Mouse (Mus musculus): ENCODE measurements around the gene Dcps.

- no peak for TF ChIP-seq CTCF (IDR thresholded peaks at IDR 0.05; ENCODE audit: borderline replicate concordance, insufficient read depth, low read depth, low read length)
- no peak for TF ChIP-seq POLR2A (IDR thresholded peaks at IDR 0.05; ENCODE audit: borderline replicate concordance, insufficient read depth, low read length)
Measured at GRCm38 (mm10) chr9:35111446-35111845, 64.4 kb downstream of the Dcps start.
